Mouse (Mus musculus): ENCODE results near the gene Rbm7.
A peak's percentile ranks its signal among the peaks of the same experiment; 100 is the strongest.
"Not testable (repeated sequence)": the region's sequence is repeated elsewhere in the genome, so short reads cannot be mapped to it uniquely, and the experiment has no call there.

Gene Rbm7

GRCm38 (mm10) chr9:48480411-48481213 is 14.5 kb downstream of the Rbm7 start, which contains the start of gene Rexo2:
TSS of gene Rexo2 (minus strand) at chr9:48480623.
- DNase-seq, result peak; percentile 93

GRCm38 (mm10) chr9:48479838-48480410 is 15.2 kb downstream of the Rbm7 start:
- DNase-seq, result no peak

- DNase-seq, result no peak
Measured at GRCm38 (mm10) chr9:48478808-48479207, 16.3 kb downstream of the Rbm7 start.

- no peak for DNase-seq
Measured at GRCm38 (mm10) chr9:48476236-48477165, 18.6 kb downstream of the Rbm7 start.

- no peak for DNase-seq
Measured at GRCm38 (mm10) chr9:48474367-48474766, 20.7 kb downstream of the Rbm7 start.

- DNase-seq, result no peak
Measured at GRCm38 (mm10) chr9:48473131-48473530, 22.0 kb downstream of the Rbm7 start.

GRCm38 (mm10) chr9:48472441-48473025 is 22.6 kb downstream of the Rbm7 start:
- DNase-seq, result no peak

- not testable (repeated sequence) for DNase-seq
Measured at GRCm38 (mm10) chr9:48467471-48467870, 27.6 kb downstream of the Rbm7 start.

- DNase-seq, result peak; percentile 37
Measured at GRCm38 (mm10) chr9:48466804-48467203, 28.3 kb downstream of the Rbm7 start.

- no peak for DNase-seq
Measured at GRCm38 (mm10) chr9:48465671-48466070, 29.4 kb downstream of the Rbm7 start.

- no peak for DNase-seq
Measured at GRCm38 (mm10) chr9:48461545-48461944, 33.6 kb downstream of the Rbm7 start.

- no peak for DNase-seq
Measured at GRCm38 (mm10) chr9:48460720-48461119, 34.4 kb downstream of the Rbm7 start.

- no peak for DNase-seq
Measured at GRCm38 (mm10) chr9:48459391-48459790, 35.7 kb downstream of the Rbm7 start.

GRCm38 (mm10) chr9:48458879-48459278 is 36.2 kb downstream of the Rbm7 start:
- no peak for DNase-seq

- no peak for DNase-seq
Measured at GRCm38 (mm10) chr9:48455961-48456360, 39.1 kb downstream of the Rbm7 start.

GRCm38 (mm10) chr9:48450066-48450465 is 45.0 kb downstream of the Rbm7 start:
- no peak for DNase-seq

- DNase-seq, result no peak
Measured at GRCm38 (mm10) chr9:48447783-48448209, 47.3 kb downstream of the Rbm7 start.

- no peak for DNase-seq
Measured at GRCm38 (mm10) chr9:48444821-48445220, 50.3 kb downstream of the Rbm7 start.

- no peak for DNase-seq
Measured at GRCm38 (mm10) chr9:48443873-48444272, 51.2 kb downstream of the Rbm7 start.
